Mouse (Mus musculus) neural tube, embryonic 13.5 days (tissue): ENCODE measurements around the gene Szt2. TPM values are rescaled to one million over a fixed set of nuclear protein-coding genes. Genes with fewer than 3 reads are reported as not detected.

Experiments used
- ATAC-seq: fragments of 200-750 bp; cut with Nextera tagmentation; 2 replicates; pipeline ENCODE4 v1.8.0; 2017; ENCODE audit warnings: low read depth, mild to moderate bottlenecking, moderate TSS enrichment, moderate library complexity
- H3K27ac ChIP-seq: fragments of 300-500 bp; sonication (generic); replicated peaks from 2 replicates; pipeline ENCODE4 v1.5.1; 2015; ENCODE audit warnings: moderate library complexity, mild to moderate bottlenecking, inconsistent platforms
- H3K27me3 ChIP-seq: fragments of 300-500 bp; sonication (generic); 2 replicates; pipeline ENCODE4 v1.6.1; 2015; ENCODE audit warnings: mild to moderate bottlenecking, inconsistent platforms
- H3K36me3 ChIP-seq: fragments of 300-500 bp; sonication (generic); 2 replicates; pipeline ENCODE4 v1.6.1; 2015; ENCODE audit warnings: mild to moderate bottlenecking, inconsistent platforms
- H3K4me1 ChIP-seq: fragments of 300-500 bp; sonication (generic); replicated peaks from 2 replicates; pipeline ENCODE4 v1.6.1; 2015; ENCODE audit warnings: inconsistent platforms
- H3K4me2 ChIP-seq: fragments of 300-500 bp; sonication (generic); 2 replicates; pipeline ENCODE4 v1.6.1; 2015; ENCODE audit warnings: inconsistent platforms, mild to moderate bottlenecking, moderate library complexity
- H3K4me3 ChIP-seq: fragments of 300-500 bp; sonication (generic); 2 replicates; pipeline ENCODE4 v1.5.1; 2015; ENCODE audit warnings: mild to moderate bottlenecking, inconsistent platforms
- H3K9ac ChIP-seq: fragments of 300-500 bp; sonication (generic); 2 replicates; pipeline ENCODE4 v1.6.1; 2015; ENCODE audit warnings: moderate library complexity, mild to moderate bottlenecking, inconsistent platforms
- H3K9me3 ChIP-seq: fragments of 300-500 bp; sonication (generic); 2 replicates; pipeline ENCODE4 v1.6.1; 2016; ENCODE audit warnings: inconsistent platforms
- WGBS: fragments of 180-500 bp; shearing (Covaris S2); methylation state at CpG from one replicate; pipeline ENCODE4 v1.1.7; 2015; 5-methylcytosine and 5-hydroxymethylcytosine counted together
- polyA plus RNA-seq: library from polyadenylated mRNA; unstranded; fragments of >200 nt; fragmentation: Nextera tagmentation; extraction: Ambion mirVana; gene quantifications from 2 replicates; pipeline ENCODE4 v1.2.1, GENCODE M21; 2015

The Szt2 gene
- polyA plus RNA-seq, 1 experiment from 2014 or later = 7.8 TPM

DNA sequence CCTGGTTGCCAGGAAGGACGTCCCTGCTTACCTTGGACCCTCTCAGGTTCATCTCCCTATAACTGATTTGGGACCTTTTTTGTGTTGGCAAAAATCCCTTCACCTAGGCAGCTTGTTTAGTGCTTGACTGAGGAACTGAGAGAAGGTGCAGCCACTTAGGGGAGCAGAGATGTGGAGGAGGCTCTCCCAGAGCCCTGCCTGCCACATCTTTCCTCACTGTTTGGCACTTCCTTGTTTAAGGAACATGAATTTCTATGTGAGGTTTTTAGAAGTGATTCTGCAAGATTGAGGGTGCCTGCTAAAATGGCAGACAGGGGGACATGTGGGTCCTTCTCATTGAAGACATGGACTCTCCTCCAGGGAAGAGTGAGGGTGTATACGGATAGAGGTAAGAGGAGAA is 58.2 kb downstream of the Szt2 start:
- Histone ChIP-seq H3K9ac (no peak overlapping the region), H3K27ac (no peak overlapping the region), H3K4me2 (no peak overlapping the region), H3K27me3 (no peaks in the 10 kb centered on the region), H3K36me3 (no peaks in the 10 kb centered on the region), H3K9me3 (no peaks in the 10 kb centered on the region), H3K4me1 (no peaks in the 10 kb centered on the region), H3K4me3 (no peak overlapping the region)
- WGBS = 82% methylated on average over 2 of the region's 2 CpGs
- no peak for ATAC-seq

DNA sequence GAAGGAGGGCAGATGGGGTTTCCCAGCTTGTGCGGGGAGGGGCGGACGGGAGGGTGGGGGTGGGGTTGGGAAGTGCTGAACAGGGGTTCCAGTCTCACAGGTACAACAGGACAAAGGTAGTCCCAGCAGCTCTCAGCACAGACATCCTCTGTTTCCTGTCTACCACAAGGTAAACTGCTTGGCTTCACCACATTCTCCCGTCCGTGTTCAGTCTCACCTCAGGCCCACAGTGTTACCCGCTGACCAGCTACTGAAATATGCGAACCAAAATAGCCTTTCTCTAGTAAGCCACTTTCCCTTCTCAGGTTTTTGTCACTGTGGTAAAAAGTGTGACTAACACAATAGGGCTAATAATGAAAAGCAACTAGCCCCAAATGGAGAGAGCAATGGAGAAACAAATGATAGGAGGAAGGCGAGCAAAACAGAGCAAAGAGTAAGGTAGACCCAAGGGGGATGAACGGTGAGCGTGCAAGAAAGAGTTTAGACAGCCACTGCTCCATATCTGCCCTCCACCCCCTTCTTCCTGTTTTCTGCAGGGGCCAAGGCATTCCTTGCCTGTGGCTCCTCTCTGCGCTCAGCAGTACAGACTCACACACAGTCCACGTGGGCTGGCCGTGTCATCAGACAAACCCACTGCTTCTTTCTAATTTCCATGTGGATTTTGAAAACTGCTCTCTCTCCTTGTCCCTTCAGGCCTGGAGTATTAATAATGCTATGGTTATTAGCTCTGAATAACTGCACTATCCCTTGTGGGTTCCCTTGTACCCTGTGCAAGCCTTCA is 61.4 kb downstream of the Szt2 start:
- Histone ChIP-seq H3K27me3 (no peaks in the 10 kb centered on the region), H3K36me3 (no peaks in the 10 kb centered on the region), H3K9me3 (no peaks in the 10 kb centered on the region), H3K4me3 (no peak overlapping the region), H3K4me1 (no peaks in the 10 kb centered on the region), H3K4me2 (no peak overlapping the region), H3K27ac (no peak overlapping the region), H3K9ac (no peak overlapping the region)
- WGBS = 65% methylated on average over 13 of the region's 13 CpGs
- ATAC-seq = no peak

GRCm38 (mm10) chr4:118341447-118341846 is 67.6 kb downstream of the Szt2 start:
- no peaks in the 10 kb centered on the region for H3K4me1 ChIP-seq
- no peak overlapping the region for H3K27ac ChIP-seq
- H3K4me3 ChIP-seq = no peak overlapping the region
- no peak for ATAC-seq
- no peaks in the 10 kb centered on the region for H3K9me3 ChIP-seq
- H3K36me3 ChIP-seq = no peaks in the 10 kb centered on the region
- no peaks in the 10 kb centered on the region for H3K27me3 ChIP-seq
- H3K9ac ChIP-seq = no peak overlapping the region
- WGBS = 78% methylated on average over 3 of the region's 3 CpGs
- no peak overlapping the region for H3K4me2 ChIP-seq

DNA sequence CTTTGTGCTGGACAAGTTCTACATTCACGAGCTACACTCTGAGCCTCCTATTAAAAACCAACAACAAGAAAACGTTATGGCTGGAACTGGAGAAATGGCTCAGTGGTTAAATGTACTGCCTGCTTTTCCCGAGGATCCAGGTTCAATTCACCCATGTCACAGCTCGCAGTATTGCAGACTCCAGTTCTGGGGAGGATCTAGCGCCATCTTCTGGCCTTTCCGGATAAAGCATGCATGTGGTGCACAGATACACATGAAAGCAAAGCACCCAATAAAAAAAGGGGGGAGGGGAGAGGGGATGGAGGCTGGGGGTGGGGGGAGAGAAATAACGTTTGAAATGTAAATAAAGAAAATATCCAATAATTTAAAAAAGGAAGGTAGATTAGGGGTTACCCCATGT is 72.4 kb downstream of the Szt2 start:
- ATAC-seq = peak; percentile 40; the same call in 1 of the 2 replicates
- Histone ChIP-seq H3K4me2 (no peak overlapping the region), H3K9me3 (no peaks in the 10 kb centered on the region), H3K9ac (no peak overlapping the region), H3K27me3 (no peaks in the 10 kb centered on the region), H3K36me3 (no peaks in the 10 kb centered on the region), H3K4me3 (no peak overlapping the region), H3K4me1 (no peaks in the 10 kb centered on the region), H3K27ac (no peak overlapping the region)
- 14% methylated on average over 7 of the region's 7 CpGs for WGBS

DNA sequence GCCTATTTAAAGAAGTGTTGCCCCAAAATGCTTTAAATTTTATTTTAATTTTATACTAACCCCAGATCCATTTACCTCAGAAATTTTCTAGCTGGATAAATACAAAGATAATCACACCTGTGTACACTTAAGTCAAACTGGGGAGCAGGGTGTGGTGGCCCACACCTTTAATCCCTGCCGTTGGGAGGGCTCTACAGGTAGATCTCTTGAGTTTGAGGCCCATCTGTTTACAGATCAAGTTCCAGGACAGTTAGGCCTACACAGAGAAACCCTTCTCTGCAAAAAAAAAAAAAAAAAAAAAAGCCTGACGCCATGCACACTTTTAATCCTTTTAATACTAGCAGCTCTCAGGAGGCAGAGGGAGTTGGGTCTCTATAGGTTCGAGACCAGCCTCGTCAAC is 73.1 kb downstream of the Szt2 start:
- no peaks in the 10 kb centered on the region for H3K27me3 ChIP-seq
- WGBS = 83% methylated on average over 4 of the region's 4 CpGs
- H3K27ac ChIP-seq = no peak overlapping the region
- no peak overlapping the region for H3K4me2 ChIP-seq
- H3K9ac ChIP-seq = no peak overlapping the region
- H3K4me3 ChIP-seq = no peak overlapping the region
- H3K4me1 ChIP-seq = no peaks in the 10 kb centered on the region
- H3K36me3 ChIP-seq = no peaks in the 10 kb centered on the region
- H3K9me3 ChIP-seq = no peaks in the 10 kb centered on the region
- ATAC-seq = no peak

DNA sequence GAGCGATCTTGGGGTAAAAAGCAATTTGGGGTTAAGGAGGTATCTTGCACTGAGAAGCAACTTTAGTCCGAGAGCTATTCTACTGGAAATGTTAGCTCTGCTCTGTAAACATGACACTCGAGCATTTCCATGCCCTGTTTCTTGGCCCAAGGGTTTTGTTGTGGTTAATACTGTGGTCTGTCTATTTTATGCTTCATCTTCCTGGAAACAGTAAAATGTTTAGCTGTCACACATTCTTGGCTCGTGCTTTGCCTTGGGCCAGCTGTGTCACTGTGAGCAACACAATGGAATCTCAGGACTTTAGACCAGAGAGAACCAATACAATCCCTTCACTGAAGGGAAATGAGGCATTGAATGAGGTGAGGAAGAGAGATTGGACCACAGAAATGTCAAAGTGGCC is 77.3 kb downstream of the Szt2 start:
- Histone ChIP-seq H3K9me3 (no peaks in the 10 kb centered on the region), H3K4me1 (no peaks in the 10 kb centered on the region)
- WGBS = 69% methylated on average over 4 of the region's 4 CpGs

DNA sequence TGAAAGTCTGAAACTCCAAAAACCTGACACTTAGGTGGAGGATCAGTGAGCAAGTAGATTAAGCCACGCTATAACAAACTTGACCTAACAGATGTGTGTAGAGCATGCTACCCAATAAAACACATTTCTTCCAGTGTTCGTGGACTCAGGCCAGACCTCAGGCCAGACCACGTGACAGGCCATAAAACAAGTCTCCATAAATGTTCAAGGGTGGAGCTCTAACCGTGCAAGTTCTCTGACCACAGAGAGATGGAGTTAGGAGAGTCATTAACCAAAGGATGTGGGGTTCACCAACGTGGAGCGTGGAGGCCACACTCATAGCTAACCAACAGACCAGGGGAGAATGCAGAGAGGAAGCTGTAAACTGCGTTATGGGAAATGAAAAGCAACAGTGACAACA is 82.6 kb downstream of the Szt2 start:
- Histone ChIP-seq H3K9ac (no peak overlapping the region), H3K4me1 (no peaks in the 10 kb centered on the region), H3K4me2 (no peak overlapping the region), H3K27me3 (no peaks in the 10 kb centered on the region), H3K9me3 (no peaks in the 10 kb centered on the region), H3K4me3 (no peak overlapping the region), H3K27ac (no peak overlapping the region), H3K36me3 (no peaks in the 10 kb centered on the region)
- 58% methylated on average over 7 of the region's 7 CpGs for WGBS
- no peak for ATAC-seq

More for the DNA sequence above, 77.3 kb downstream of the Szt2 start:
- H3K27me3 ChIP-seq = no peaks in the 10 kb centered on the region
- no peak overlapping the region for H3K4me2 ChIP-seq
- H3K27ac ChIP-seq = no peak overlapping the region
- H3K4me3 ChIP-seq = no peak overlapping the region
- no peaks in the 10 kb centered on the region for H3K36me3 ChIP-seq
- ATAC-seq = no peak
- no peak overlapping the region for H3K9ac ChIP-seq

DNA sequence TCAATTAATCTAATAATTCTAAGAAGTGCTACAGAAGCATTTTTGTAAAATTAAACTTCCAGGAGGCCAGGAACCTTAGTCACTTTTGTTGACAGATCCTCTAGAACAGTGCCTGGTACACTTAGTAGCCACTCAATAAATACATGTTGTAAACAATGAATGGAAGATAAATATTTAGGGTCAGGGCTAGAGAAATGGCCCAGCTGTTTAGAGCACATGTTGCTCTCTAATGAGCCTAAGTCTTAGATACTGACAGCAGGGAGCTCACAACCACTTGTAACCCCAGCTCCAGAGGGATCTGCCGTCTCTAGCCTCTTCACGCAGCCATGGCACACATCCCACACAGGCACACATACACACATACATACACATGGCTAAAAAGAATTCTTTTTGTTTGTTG is 88.4 kb downstream of the Szt2 start:
- WGBS = 74% methylated on average over 2 of the region's 2 CpGs
- H3K9me3 ChIP-seq = no peaks in the 10 kb centered on the region
- no peak for ATAC-seq
- H3K27ac ChIP-seq = no peak overlapping the region
- H3K4me3 ChIP-seq = no peak overlapping the region
- no peaks in the 10 kb centered on the region for H3K27me3 ChIP-seq
- no peak overlapping the region for H3K4me2 ChIP-seq
- no peaks in the 10 kb centered on the region for H3K36me3 ChIP-seq
- no peak overlapping the region for H3K9ac ChIP-seq
- H3K4me1 ChIP-seq = peaks cover 7% of the 10 kb centered on the region; the same call in 1 of the 2 replicates

- peak; percentile 53; the same call in 1 of the 2 replicates for ATAC-seq
- peaks cover 13% of the 10 kb centered on the region; the same call in 1 of the 2 replicates for H3K4me1 ChIP-seq
- no peak overlapping the region for H3K4me3 ChIP-seq
- H3K9ac ChIP-seq = peak overlapping the region; percentile 35; the same call in 1 of the 2 replicates
- WGBS = 40% methylated on average over 8 of the region's 8 CpGs
- no peak overlapping the region for H3K27ac ChIP-seq
- H3K27me3 ChIP-seq = no peaks in the 10 kb centered on the region
- no peak overlapping the region; the same call in 1 of the 2 replicates for H3K4me2 ChIP-seq
- no peaks in the 10 kb centered on the region for H3K9me3 ChIP-seq
- H3K36me3 ChIP-seq = no peaks in the 10 kb centered on the region
Measured at GRCm38 (mm10) chr4:118319706-118320344, 89.2 kb downstream of the Szt2 start.

DNA sequence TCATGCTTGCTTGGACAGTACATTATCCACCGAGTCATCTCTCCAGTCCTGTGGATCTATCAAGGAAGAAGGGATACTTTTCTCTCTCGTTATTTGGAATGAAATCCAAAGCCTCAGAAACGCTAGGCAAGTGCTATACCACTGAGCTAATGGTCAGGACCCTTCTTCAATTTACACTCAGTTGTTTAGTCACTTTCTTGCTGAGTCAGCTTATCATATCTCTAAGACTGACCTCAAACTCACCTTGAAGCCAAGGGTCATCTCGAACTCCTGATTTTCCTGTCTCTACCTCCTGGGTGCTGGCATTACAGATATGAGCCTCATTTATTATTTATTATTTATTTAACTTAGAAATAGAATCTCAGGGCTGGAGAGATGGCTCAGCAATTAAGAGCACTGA is 92.4 kb downstream of the Szt2 start:
- WGBS = 80% methylated on average over 4 of the region's 4 CpGs
- no peak overlapping the region for H3K27ac ChIP-seq
- H3K4me3 ChIP-seq = no peak overlapping the region
- no peak overlapping the region for H3K4me2 ChIP-seq
- no peaks in the 10 kb centered on the region for H3K36me3 ChIP-seq
- H3K9ac ChIP-seq = no peak overlapping the region
- ATAC-seq = no peak
- H3K9me3 ChIP-seq = no peaks in the 10 kb centered on the region
- H3K27me3 ChIP-seq = no peaks in the 10 kb centered on the region
- peaks cover 13% of the 10 kb centered on the region; the same call in 1 of the 2 replicates for H3K4me1 ChIP-seq

DNA sequence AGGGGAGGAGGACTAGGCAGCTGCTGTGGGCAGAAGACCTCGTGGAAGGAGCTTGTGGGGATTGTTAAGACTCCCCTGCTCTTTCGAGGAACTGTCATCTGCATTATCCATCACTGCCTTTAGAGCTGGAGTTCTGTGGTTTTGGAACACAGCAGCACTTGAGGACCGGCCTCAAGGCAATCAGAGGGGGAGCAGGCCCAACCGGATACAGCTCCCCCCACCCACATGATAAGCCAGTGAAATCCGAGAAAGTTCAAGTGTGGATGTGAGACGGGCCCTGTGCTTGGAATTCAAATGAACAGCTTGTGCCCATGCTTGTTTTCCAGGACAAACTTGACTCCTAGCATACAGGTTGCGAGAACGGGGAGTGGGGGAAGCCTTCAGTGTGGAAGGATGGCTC is 93.8 kb downstream of the Szt2 start:
- Histone ChIP-seq H3K9me3 (no peaks in the 10 kb centered on the region), H3K9ac (no peak overlapping the region), H3K27me3 (no peaks in the 10 kb centered on the region), H3K27ac (no peak overlapping the region), H3K4me3 (no peak overlapping the region), H3K4me2 (no peak overlapping the region), H3K4me1 (peaks cover 13% of the 10 kb centered on the region; the same call in 1 of the 2 replicates), H3K36me3 (no peaks in the 10 kb centered on the region)
- no peak for ATAC-seq
- 57% methylated on average over 8 of the region's 8 CpGs for WGBS
